Mouse (Mus musculus) liver, adult 2 months (tissue): ENCODE data around the gene Cul5. TPM values are rescaled to one million over a fixed set of nuclear protein-coding genes. Genes with fewer than 3 reads are reported as not detected.

Source experiments
- DNase-seq: peaks from one replicate; pipeline ENCODE4 v3.0.0-alpha.2; 2011; ENCODE audit warnings: low read depth, low spot score; ENCODE audit errors: extremely low read depth
- H3K27ac ChIP-seq: fragments of 200-500 bp; replicated peaks from 2 replicates; pipeline ENCODE4 v1.5.1; 2012; ENCODE audit warnings: low read depth, mild to moderate bottlenecking, control low read depth, inconsistent platforms, low read length; ENCODE audit not compliant: insufficient read depth
- H3K27me3 ChIP-seq: fragments of 200-500 bp; 2 replicates; pipeline ENCODE4 v1.6.1; 2012; ENCODE audit warnings: mild to moderate bottlenecking, moderate library complexity, low read length, inconsistent platforms; ENCODE audit not compliant: control insufficient read depth, insufficient read depth
- H3K36me3 ChIP-seq: fragments of 200-500 bp; 2 replicates; pipeline ENCODE4 v1.6.1; 2012; ENCODE audit warnings: low read length, inconsistent platforms; ENCODE audit not compliant: control insufficient read depth, insufficient read depth
- H3K4me1 ChIP-seq: fragments of 200-500 bp; 2 replicates; pipeline ENCODE4 v1.6.1; 2011; ENCODE audit warnings: low read length; ENCODE audit not compliant: control insufficient read depth, insufficient read depth
- H3K4me3 ChIP-seq: fragments of 200-500 bp; 2 replicates; pipeline ENCODE4 v1.5.1; 2011; ENCODE audit warnings: low read depth, mild to moderate bottlenecking, control low read depth, low read length, moderate library complexity; ENCODE audit not compliant: insufficient read depth
- H3K79me2 ChIP-seq: fragments of 200-500 bp; 2 replicates; pipeline ENCODE4 v1.6.1; 2012; ENCODE audit warnings: inconsistent platforms, mild to moderate bottlenecking, low read length, moderate library complexity; ENCODE audit not compliant: control insufficient read depth, insufficient read depth
- H3K9ac ChIP-seq: fragments of 200-500 bp; 2 replicates; pipeline ENCODE4 v1.6.1; 2012; ENCODE audit warnings: low read depth, mild to moderate bottlenecking, control low read depth, inconsistent platforms, low read length
- CTCF ChIP-seq: fragments of 200-500 bp; IDR thresholded peaks from 2 replicates; pipeline ENCODE4 v1.5.1; 2011; ENCODE audit warnings: low read depth, low read length, control low read depth
- POLR2A ChIP-seq: fragments of 200-500 bp; IDR thresholded peaks from 2 replicates; pipeline ENCODE4 v1.6.1; 2011; ENCODE audit warnings: low read length, control low read depth; ENCODE audit not compliant: insufficient read depth; ENCODE audit errors: extremely low read depth
- WGBS: fragments of 180-500 bp; shearing (Covaris S2); methylation state at CpG from one replicate; pipeline ENCODE4 v1.1.7; 2018; 5-methylcytosine and 5-hydroxymethylcytosine counted together
- polyA plus RNA-seq: library from polyadenylated mRNA; depleted of rRNA; stranded (reverse); fragments of >200 nt; gene quantifications from 2 replicates; pipeline ENCODE4 v1.2.3, GENCODE M21; 2012; rRNA removed
- total RNA-seq: library from RNA; depleted of rRNA; stranded (reverse); fragments of >200 nt; gene quantifications from 2 replicates; pipeline ENCODE4 v1.2.3, GENCODE M21; 2014; rRNA removed

Gene Cul5
- total RNA-seq (15.4 and 18.0 TPM in 2 replicates), polyA plus RNA-seq (2.3 and 2.4 TPM in 2 replicates)

DNA sequence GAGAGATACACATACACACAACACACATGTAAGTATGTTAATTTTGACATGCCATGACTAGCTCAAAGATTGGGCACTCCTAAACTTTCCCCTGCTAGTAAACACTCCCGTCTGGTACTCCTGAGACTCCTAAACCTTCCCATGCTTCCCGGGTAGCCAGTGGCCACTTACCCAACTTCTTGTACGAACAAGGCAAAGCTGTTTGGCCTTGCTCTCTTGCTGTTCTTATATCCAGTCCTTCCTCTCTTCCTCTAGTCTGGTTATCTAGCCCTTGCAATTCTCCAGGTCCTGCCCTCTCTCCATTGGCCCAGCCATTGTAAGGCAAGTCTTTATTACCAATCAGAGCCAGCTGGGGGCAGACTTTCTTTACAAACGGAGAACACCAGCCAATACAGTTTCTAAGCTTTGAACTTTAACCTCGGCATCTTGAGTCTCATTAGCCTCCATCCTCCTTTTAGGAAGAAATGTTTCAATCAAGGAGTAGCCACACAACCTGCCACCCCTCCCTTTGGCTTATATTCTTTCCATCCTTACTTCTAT lies at the start of gene Cul5:
Gene Cul5 (minus strand): TSS at position 335 of the 540 bp plus-strand sequence.
- Histone ChIP-seq H3K27me3 (no peaks in the 10 kb centered on the region), H3K9ac (no peak within 1 kb of the TSS), H3K4me1 (peaks cover 13% of the 10 kb centered on the region), H3K27ac (no peak within 1 kb of the TSS), H3K79me2 (peaks cover 17% of the 10 kb centered on the region), H3K4me3 (no peak within 1 kb of the TSS), H3K36me3 (no peaks in the 10 kb centered on the region)
- no peak for DNase-seq
- TF ChIP-seq POLR2A, result no peak
- TF ChIP-seq CTCF, result no peak
- 62% methylated on average over 5 of the region's 5 CpGs for WGBS

DNA sequence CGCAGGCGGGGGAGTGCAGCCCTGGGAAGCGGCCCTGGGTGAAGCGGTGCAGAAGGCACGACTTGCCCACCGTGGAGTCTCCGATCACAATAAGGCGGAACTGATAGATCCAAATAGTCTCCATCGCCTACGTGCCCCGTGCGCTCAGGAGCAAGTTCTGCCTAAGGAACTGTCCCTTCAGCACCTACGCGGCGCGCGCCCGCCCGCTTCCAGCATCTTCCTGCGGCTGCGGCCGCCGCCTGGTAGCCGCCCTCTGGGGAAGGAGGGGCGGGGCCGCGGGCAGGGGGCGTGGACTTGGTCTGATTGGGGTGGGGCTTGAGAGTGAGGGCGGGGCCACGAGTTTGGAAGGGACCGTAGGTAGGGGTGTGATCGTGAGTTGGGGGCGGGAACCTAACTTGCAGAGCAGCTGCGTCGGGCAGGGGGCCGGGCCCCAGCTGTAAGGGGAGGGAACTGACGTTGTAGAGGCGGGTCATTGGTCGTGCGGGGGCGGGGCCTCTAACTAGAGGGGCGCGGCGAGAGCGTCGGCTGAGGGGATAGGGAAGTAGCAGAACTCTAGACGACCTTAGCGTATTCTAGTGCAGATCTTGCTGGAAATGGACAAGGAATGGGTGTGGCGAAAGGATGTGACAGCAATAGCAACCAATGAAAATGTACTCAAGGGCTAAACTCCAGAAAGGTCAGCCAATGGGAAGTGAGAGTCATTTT lies 36.3 kb upstream of the Cul5 start, which contains the start of gene Rab39:
Gene Rab39 (minus strand): TSS at position 241 of the 705 bp plus-strand sequence.
- TF ChIP-seq POLR2A, result no peak
- TF ChIP-seq CTCF, result no peak
- Histone ChIP-seq H3K79me2 (no peaks in the 10 kb centered on the region), H3K4me3 (peak within 1 kb of the TSS; percentile 53), H3K9ac (peak within 1 kb of the TSS; percentile 38; the same call in 1 of the 2 replicates), H3K36me3 (no peaks in the 10 kb centered on the region), H3K27me3 (peaks cover 16% of the 10 kb centered on the region; the same call in 1 of the 2 replicates), H3K27ac (peak within 1 kb of the TSS; percentile 24), H3K4me1 (no peaks in the 10 kb centered on the region)
- peak; percentile 52 for DNase-seq
- 2% methylated on average over 49 of the region's 49 CpGs for WGBS

DNA sequence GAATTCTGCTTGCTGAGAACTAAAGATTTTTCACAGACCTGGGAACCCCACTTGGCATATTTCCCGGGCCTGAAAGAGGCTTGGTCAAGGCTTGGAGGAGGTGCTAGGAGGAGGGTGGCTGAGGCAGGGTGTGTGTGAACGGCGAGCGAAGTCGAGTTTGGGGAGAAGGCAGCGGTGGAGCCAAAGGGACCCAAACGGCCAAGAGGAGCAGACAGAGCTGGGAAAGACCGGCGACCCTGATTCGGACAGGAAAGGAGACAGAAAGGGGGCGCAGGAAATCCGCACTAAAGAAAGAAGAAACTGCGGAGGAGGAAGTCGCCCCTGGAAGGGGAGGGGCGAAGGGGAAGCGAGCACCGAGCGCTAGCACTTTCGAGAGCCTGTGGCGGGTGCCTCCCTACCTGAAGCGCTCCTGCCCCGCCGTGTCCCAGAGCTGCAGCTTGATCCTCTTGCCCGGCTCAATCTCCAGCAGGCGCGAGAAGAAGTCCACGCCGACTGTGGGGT lies 35.7 kb upstream of the Cul5 start:
- DNase-seq, result no peak
- Histone ChIP-seq H3K27ac (peak overlapping the region; percentile 24), H3K27me3 (peaks cover 16% of the 10 kb centered on the region; the same call in 1 of the 2 replicates), H3K4me1 (no peaks in the 10 kb centered on the region), H3K36me3 (no peaks in the 10 kb centered on the region), H3K79me2 (no peaks in the 10 kb centered on the region), H3K9ac (peak overlapping the region; percentile 38; the same call in 1 of the 2 replicates), H3K4me3 (peak overlapping the region; percentile 53)
- no peak for TF ChIP-seq POLR2A
- 2% methylated on average over 28 of the region's 28 CpGs for WGBS

DNA sequence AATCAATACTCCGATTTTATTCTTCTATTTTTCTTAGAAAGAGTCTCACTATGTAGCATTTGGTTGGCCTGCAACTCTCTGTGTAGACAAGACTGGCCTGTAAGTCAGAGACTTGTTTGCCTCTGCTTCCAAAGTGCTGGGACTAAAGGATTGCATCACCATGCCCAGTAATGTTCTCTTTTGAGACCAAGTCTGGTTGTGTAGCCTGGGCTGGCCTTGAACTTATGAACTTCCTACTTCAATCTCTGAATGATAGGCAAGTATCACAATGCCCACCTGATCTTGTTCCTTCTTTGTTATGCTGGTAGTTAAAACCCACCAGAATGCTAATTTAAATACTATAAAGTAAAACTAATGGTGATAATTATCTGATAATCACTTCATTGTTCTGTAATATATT lies 33.2 kb upstream of the Cul5 start:
- H3K9ac ChIP-seq, result no peak overlapping the region
- H3K4me1 ChIP-seq, result no peaks in the 10 kb centered on the region
- H3K4me3 ChIP-seq, result no peak overlapping the region
- peaks cover 14% of the 10 kb centered on the region; the same call in 1 of the 2 replicates for H3K27me3 ChIP-seq
- no peaks in the 10 kb centered on the region for H3K79me2 ChIP-seq
- H3K27ac ChIP-seq, result no peak overlapping the region
- TF ChIP-seq CTCF, result no peak
- TF ChIP-seq POLR2A, result no peak
- no peaks in the 10 kb centered on the region for H3K36me3 ChIP-seq
- peak; percentile 28 for DNase-seq
- 21% methylated on average over 1 of the region's 1 CpGs for WGBS

DNA sequence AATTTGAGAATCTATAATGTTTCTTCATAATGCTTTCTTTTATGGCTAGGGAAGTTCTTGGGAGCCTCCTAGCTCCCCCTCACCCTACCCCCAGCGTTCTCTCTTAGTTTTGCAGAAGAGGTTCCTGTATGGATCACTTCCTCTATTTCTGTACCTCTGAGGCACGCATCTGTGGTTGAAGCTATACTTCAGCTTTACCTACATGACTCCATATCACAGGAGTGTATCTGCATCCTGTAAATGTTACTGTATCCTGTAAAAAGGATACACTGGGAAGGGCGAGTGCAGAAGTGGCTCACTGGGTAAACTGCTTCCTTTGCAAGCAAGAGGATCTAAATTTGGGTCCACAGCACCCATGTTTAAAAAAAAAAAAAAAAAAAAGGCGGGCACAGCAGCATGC lies 30.7 kb upstream of the Cul5 start:
- 0 out of 2 replicates have a peak, but pooled peaks cover 3% of the 10 kb centered on the region for H3K27me3 ChIP-seq
- no peak overlapping the region for H3K4me3 ChIP-seq
- H3K27ac ChIP-seq, result no peak overlapping the region
- 59% methylated on average over 4 of the region's 4 CpGs for WGBS
- no peak overlapping the region for H3K9ac ChIP-seq
- H3K4me1 ChIP-seq, result no peaks in the 10 kb centered on the region
- no peaks in the 10 kb centered on the region for H3K79me2 ChIP-seq
- H3K36me3 ChIP-seq, result no peaks in the 10 kb centered on the region
- no peak for TF ChIP-seq CTCF
- TF ChIP-seq POLR2A, result no peak
- DNase-seq, result peak; percentile 29

DNA sequence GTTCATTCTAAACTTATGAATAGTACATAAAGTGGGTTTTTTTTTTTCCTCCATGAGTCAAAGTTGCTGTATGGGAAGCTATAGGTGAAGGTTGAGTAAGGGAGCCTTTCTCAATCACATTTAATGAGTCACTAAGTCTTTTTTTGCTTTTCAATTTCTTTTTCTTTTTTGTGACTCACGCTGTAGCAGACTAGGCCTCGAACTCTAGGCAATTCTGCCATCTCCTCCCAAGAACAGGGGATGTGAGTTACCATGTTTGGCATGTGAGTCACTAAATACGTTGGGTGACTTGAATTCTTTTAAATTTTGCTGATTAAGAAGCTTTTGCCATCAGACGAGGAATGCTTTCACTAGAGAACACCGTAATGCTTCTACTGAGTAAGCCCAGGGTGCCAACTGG lies 26.0 kb upstream of the Cul5 start:
- Histone ChIP-seq H3K79me2 (no peaks in the 10 kb centered on the region), H3K36me3 (no peaks in the 10 kb centered on the region), H3K4me3 (no peak overlapping the region), H3K9ac (no peak overlapping the region), H3K4me1 (no peaks in the 10 kb centered on the region), H3K27me3 (no peaks in the 10 kb centered on the region), H3K27ac (no peak overlapping the region)
- TF ChIP-seq CTCF, result no peak
- TF ChIP-seq POLR2A, result no peak
- 82% methylated on average over 5 of the region's 5 CpGs for WGBS
- DNase-seq, result no peak
